ENCODE assay signal across 10 mouse cellular contexts in the genomic region with DNA sequence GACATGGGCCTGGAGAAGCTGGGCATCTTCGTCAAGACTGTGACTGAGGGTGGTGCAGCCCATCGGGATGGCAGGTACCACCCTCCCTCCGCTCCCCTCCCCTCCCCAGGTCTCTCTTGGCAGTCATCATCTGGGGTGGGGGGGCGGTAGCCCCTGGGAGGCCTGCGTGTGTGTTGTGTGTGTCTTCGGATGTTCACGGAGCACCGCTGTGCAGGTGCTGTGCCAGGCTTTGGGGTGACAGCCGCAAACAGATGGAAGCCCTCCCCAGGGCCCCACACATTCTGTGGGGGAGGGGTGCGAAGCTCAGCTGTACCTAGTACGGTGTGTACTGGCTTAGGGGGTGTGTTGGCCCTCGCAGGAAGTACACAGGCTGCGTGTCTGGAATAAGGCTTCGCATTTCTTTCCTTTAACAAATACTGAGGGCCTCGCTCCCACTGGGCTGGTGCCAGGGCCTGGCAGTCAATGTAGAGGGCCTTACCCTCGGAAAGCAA. TPM values are rescaled to one million over a fixed set of nuclear protein-coding genes. Genes with fewer than 3 reads are reported as not detected.
A peak's percentile ranks its signal among the peaks of the same experiment; 100 is the strongest.
DNase-seq lines count a peak whose midpoint lies in the region; ATAC-seq and TF ChIP-seq lines count a peak whose summit lies in the region.
"Had no signal": no experiment of that assay in that cellular context is flagged by ENCODE, and none has a peak within 500 bp of the region (broad histone marks: within the 10 kb centered on the region; RNA-seq: fewer than 3 reads in every experiment).

No protein-coding gene starts in this region.

- peaks cover 28% of the 10 kb centered on the region for H3K4me1 ChIP-seq in heart, adult 2 months (ENCODE audit: control insufficient read depth, insufficient read depth, low read length)
- H3K4me1 ChIP-seq in forebrain, embryonic 16.5 days (replicated peaks; ENCODE audit: control insufficient read depth, insufficient read depth, low read length): peaks cover 52% of the 10 kb centered on the region
- peaks cover 43% of the 10 kb centered on the region for H3K4me1 ChIP-seq in kidney, embryonic 16.5 days (ENCODE audit: insufficient read depth, low read length)

- 0 out of 2 replicates have a peak, but pooled peaks cover 3% of the 10 kb centered on the region for H3K79me2 ChIP-seq in heart, adult 2 months (replicated peaks; ENCODE audit: control insufficient read depth, insufficient read depth, low read length)

- H3K4me3 ChIP-seq in heart, adult 2 months: no peak overlapping the region
- H3K4me3 ChIP-seq in forebrain, embryonic 16.5 days (replicated peaks; ENCODE audit: low read length): no peak overlapping the region
- no peak overlapping the region for H3K4me3 ChIP-seq in kidney, embryonic 16.5 days (ENCODE audit: low read length)
- H3K4me3 ChIP-seq: lung, embryonic 15.5 days had no signal

- H3K4me2 ChIP-seq in forebrain, embryonic 16.5 days (ENCODE audit: low read length): no peak overlapping the region
- H3K4me2 ChIP-seq in kidney, embryonic 16.5 days (replicated peaks; ENCODE audit: low read depth, low read length): no peak overlapping the region
- H3K4me2 ChIP-seq: lung, embryonic 15.5 days had no signal

- H3K9me3 ChIP-seq in forebrain, embryonic 16.5 days (ENCODE audit: control insufficient read depth, low read length): no peaks in the 10 kb centered on the region
- H3K9me3 ChIP-seq in kidney, embryonic 16.5 days (ENCODE audit: low read length): no peaks in the 10 kb centered on the region
- H3K9me3 ChIP-seq: lung, embryonic 15.5 days had no signal

- peak overlapping the region; percentile 31; the same call in 1 of the 2 replicates for H3K27ac ChIP-seq in heart, adult 2 months
- no peak overlapping the region for H3K27ac ChIP-seq in forebrain, embryonic 16.5 days (ENCODE audit: low read length)
- no peak overlapping the region for H3K27ac ChIP-seq in kidney, embryonic 16.5 days (ENCODE audit: low read length)
- H3K27ac ChIP-seq: lung, embryonic 15.5 days had no signal

- peaks cover 2% of the 10 kb centered on the region; the same call in 1 of the 2 replicates for H3K36me3 ChIP-seq in heart, adult 2 months (ENCODE audit: control insufficient read depth, insufficient read depth, low read length)
- peaks cover 26% of the 10 kb centered on the region for H3K36me3 ChIP-seq in forebrain, embryonic 16.5 days (ENCODE audit: control insufficient read depth, insufficient read depth)
- peaks cover 50% of the 10 kb centered on the region for H3K36me3 ChIP-seq in kidney, embryonic 16.5 days (ENCODE audit: insufficient read depth, low read length)

- peak; percentile 27; the same call in 1 of the 2 replicates for ATAC-seq in forebrain, embryonic 16.5 days
- ATAC-seq in kidney, embryonic 16.5 days (ENCODE audit: low FRiP score, low TSS enrichment): no peak
- ATAC-seq: Patski had no signal

- TF ChIP-seq POLR2A in heart, adult 2 months (IDR thresholded peaks at IDR 0.05; ENCODE audit: insufficient read depth, low read depth, low read length): no peak

- peak; percentile 42 to 53 for DNase-seq in heart, adult 2 months
- DNase-seq in heart, postnatal 10 days: no peak
- DNase-seq in T-cell, adult 2 months (ENCODE audit: low spot score): peak; percentile 76
- peak; percentile 61 to 74 for DNase-seq in left cerebral cortex, postnatal 25 days (ENCODE audit: low spot score in 2 of 2)
- DNase-seq in right cerebral cortex, adult 2 months (ENCODE audit: low spot score in 2 of 2): peak; percentile 57 to 70
- DNase-seq in kidney, adult 18-20 months: no peak

- TF ChIP-seq CTCF in heart, adult 2 months (IDR thresholded peaks at IDR 0.05): no peak

- peak; percentile 20; the same call in 1 of the 2 replicates for TF ChIP-seq EP300 in heart, adult 2 months (IDR thresholded peaks at IDR 0.05; ENCODE audit: insufficient read depth, low read depth, low read length)

- H3K9ac ChIP-seq in heart, adult 2 months (ENCODE audit: low read depth, low read length): no peak overlapping the region
- no peak overlapping the region for H3K9ac ChIP-seq in forebrain, embryonic 16.5 days (replicated peaks; ENCODE audit: low read depth, low read length)
- H3K9ac ChIP-seq in kidney, embryonic 16.5 days (replicated peaks; ENCODE audit: low read length): no peak overlapping the region
- H3K9ac ChIP-seq: lung, embryonic 15.5 days had no signal

- 64% methylated on average over 16 of the region's 16 CpGs for WGBS in heart, adult 2 months
- WGBS in forebrain, embryonic 16.5 days: 46% methylated on average over 15 of the region's 16 CpGs
- 82% methylated on average over 16 of the region's 16 CpGs for WGBS in kidney, embryonic 16.5 days

- no peaks in the 10 kb centered on the region for H3K27me3 ChIP-seq in heart, adult 2 months (ENCODE audit: control insufficient read depth, insufficient read depth, low read length)
- H3K27me3 ChIP-seq in forebrain, embryonic 16.5 days (replicated peaks; ENCODE audit: control insufficient read depth, insufficient read depth, low read length): no peaks in the 10 kb centered on the region
- H3K27me3 ChIP-seq in kidney, embryonic 16.5 days (ENCODE audit: insufficient read depth, low read length): no peaks in the 10 kb centered on the region
- H3K27me3 ChIP-seq: lung, embryonic 15.5 days; Patski had no signal

- intact Hi-C loops in heart, adult 2 months (cut with DNase I): no loop called here
- intact Hi-C loops in heart, postnatal 10 days (cut with DNase I): no loop called here
- intact Hi-C loops in left cerebral cortex, postnatal 25 days (cut with DNase I): no loop called here

RNA-seq across cellular contexts. Expression of a gene that starts 7.3 kb away (rescaled TPM):
- total RNA-seq in heart, adult 2 months (2021): 10 to 100 TPM; 49.3 to 52.0 TPM
- 22.3 and 23.8 TPM in 2 replicates for polyA plus RNA-seq in heart, adult 2 months (2012; rRNA removed)
- total RNA-seq in heart, postnatal 10 days (2021): 10 to 100 TPM; 51.3 to 58.5 TPM
- polyA plus RNA-seq in forebrain, embryonic 16.5 days (2015; fragmentation: Nextera tagmentation; extraction: Ambion mirVana): 22.0 and 22.4 TPM in 2 replicates
- 100 to 1,000 TPM; 675 to 703 TPM for total RNA-seq in left cerebral cortex, postnatal 25 days (2021)
- polyA plus RNA-seq in kidney, embryonic 16.5 days (2015; fragmentation: Nextera tagmentation; extraction: Ambion mirVana): 9.9 and 10.7 TPM in 2 replicates

RNA-seq across cellular contexts. Expression of a gene that starts 11.6 kb away (rescaled TPM):
- total RNA-seq in heart, adult 2 months (2021): 1 to 10 TPM; 1.2 to 1.7 TPM
- polyA plus RNA-seq in heart, adult 2 months (2012; rRNA removed): 0.82 and 1.9 TPM in 2 replicates
- total RNA-seq in heart, postnatal 10 days (2021): 1 to 10 TPM; 4.1 to 5.9 TPM
- 123 and 134 TPM in 2 replicates for polyA plus RNA-seq in forebrain, embryonic 16.5 days (2015; fragmentation: Nextera tagmentation; extraction: Ambion mirVana)
- total RNA-seq in left cerebral cortex, postnatal 25 days (2021): 10 to 100 TPM; 30.8 to 31.1 TPM
- polyA plus RNA-seq in kidney, embryonic 16.5 days (2015; fragmentation: Nextera tagmentation; extraction: Ambion mirVana): 19.2 and 21.2 TPM in 2 replicates

RNA-seq across cellular contexts. Expression of a gene that starts 22.0 kb away (rescaled TPM):
- total RNA-seq in heart, adult 2 months (2021): 100 to 1,000 TPM; 149 to 200 TPM
- polyA plus RNA-seq in heart, adult 2 months (2012; rRNA removed): 1,109 and 1,504 TPM in 2 replicates
- total RNA-seq in heart, postnatal 10 days (2021): 100 to 1,000 TPM; 123 to 128 TPM
- polyA plus RNA-seq in forebrain, embryonic 16.5 days (2015; fragmentation: Nextera tagmentation; extraction: Ambion mirVana): 0.19 and 0.58 TPM in 2 replicates
- total RNA-seq in left cerebral cortex, postnatal 25 days (2021): under 1 TPM in 1 of 2 experiments, not detected in 1; 0.46 TPM
- polyA plus RNA-seq in kidney, embryonic 16.5 days (2015; fragmentation: Nextera tagmentation; extraction: Ambion mirVana): 0.19 and 0.71 TPM in 2 replicates

RNA-seq across cellular contexts. Expression of a gene that starts 30.7 kb away (rescaled TPM):
- not detected for total RNA-seq in heart, adult 2 months (2021)
- polyA plus RNA-seq in heart, adult 2 months (2012; rRNA removed): 0.25 TPM in 1 of 2 replicates, not detected in the other
- total RNA-seq in heart, postnatal 10 days (2021): not detected
- polyA plus RNA-seq in forebrain, embryonic 16.5 days (2015; fragmentation: Nextera tagmentation; extraction: Ambion mirVana): not detected in 2 replicates
- not detected for total RNA-seq in left cerebral cortex, postnatal 25 days (2021)
- not detected in 2 replicates for polyA plus RNA-seq in kidney, embryonic 16.5 days (2015; fragmentation: Nextera tagmentation; extraction: Ambion mirVana)
- polyA plus RNA-seq: lung, embryonic 15.5 days; Patski had no signal

RNA-seq across cellular contexts. Expression of a gene that starts 43.1 kb away (rescaled TPM):
- total RNA-seq in heart, adult 2 months (2021): 100 to 1,000 TPM; 393 to 479 TPM
- polyA plus RNA-seq in heart, adult 2 months (2012; rRNA removed): 518 and 592 TPM in 2 replicates
- 100 to 1,000 TPM; 261 to 278 TPM for total RNA-seq in heart, postnatal 10 days (2021)
- polyA plus RNA-seq in forebrain, embryonic 16.5 days (2015; fragmentation: Nextera tagmentation; extraction: Ambion mirVana): 27.6 and 29.2 TPM in 2 replicates
- 10 to 100 TPM; 87.3 to 88.7 TPM for total RNA-seq in left cerebral cortex, postnatal 25 days (2021)
- polyA plus RNA-seq in kidney, embryonic 16.5 days (2015; fragmentation: Nextera tagmentation; extraction: Ambion mirVana): 72.3 and 85.2 TPM in 2 replicates

Comparison
In these comparisons a context has a peak if more than half of its experiments do, and no peak if none do; other contexts are left out.
1. DNase-seq: peak in heart, adult 2 months (2 of 2), T-cell, adult 2 months (single experiment), left cerebral cortex, postnatal 25 days (2 of 2) and right cerebral cortex, adult 2 months (2 of 2); none in heart, postnatal 10 days (0 of 2) and kidney, adult 18-20 months (single experiment).
2. RNA of a gene that starts 7.3 kb away (total RNA-seq): 675 to 703 TPM in left cerebral cortex, postnatal 25 days; 51.3 to 58.5 TPM in heart, postnatal 10 days and 49.3 to 52.0 TPM in heart, adult 2 months; every median in the first group is over 10 times any median in the second.
3. RNA of a gene that starts 11.6 kb away (total RNA-seq): 30.8 to 31.1 TPM in left cerebral cortex, postnatal 25 days; 4.1 to 5.9 TPM in heart, postnatal 10 days and 1.2 to 1.7 TPM in heart, adult 2 months; every median in the first group is over 4 times any median in the second.
4. RNA of a gene that starts 22.0 kb away (total RNA-seq): 149 to 200 TPM in heart, adult 2 months and 123 to 128 TPM in heart, postnatal 10 days; 0.46 TPM in left cerebral cortex, postnatal 25 days; every median in the first group is over 10 times any median in the second.